Mouse (Mus musculus) thymus, adult 2 months (tissue): ENCODE measurements around the gene Ms4a2.

Experiments used
- CTCF ChIP-seq: fragments of 200-500 bp; IDR thresholded peaks from 2 replicates; pipeline ENCODE4 v1.5.1; 2012; ENCODE audit warnings: mild to moderate bottlenecking, control low read depth, low read length, moderate library complexity, borderline replicate concordance; ENCODE audit not compliant: control insufficient read depth, poor library complexity, insufficient read depth; ENCODE audit errors: extremely low read depth
- POLR2A ChIP-seq: fragments of 200-500 bp; IDR thresholded peaks from 2 replicates; pipeline ENCODE4 v1.6.1; 2012; ENCODE audit warnings: mild to moderate bottlenecking, low read length, control low read depth, moderate library complexity; ENCODE audit not compliant: control insufficient read depth, poor library complexity, insufficient read depth; ENCODE audit errors: extremely low read depth

DNA sequence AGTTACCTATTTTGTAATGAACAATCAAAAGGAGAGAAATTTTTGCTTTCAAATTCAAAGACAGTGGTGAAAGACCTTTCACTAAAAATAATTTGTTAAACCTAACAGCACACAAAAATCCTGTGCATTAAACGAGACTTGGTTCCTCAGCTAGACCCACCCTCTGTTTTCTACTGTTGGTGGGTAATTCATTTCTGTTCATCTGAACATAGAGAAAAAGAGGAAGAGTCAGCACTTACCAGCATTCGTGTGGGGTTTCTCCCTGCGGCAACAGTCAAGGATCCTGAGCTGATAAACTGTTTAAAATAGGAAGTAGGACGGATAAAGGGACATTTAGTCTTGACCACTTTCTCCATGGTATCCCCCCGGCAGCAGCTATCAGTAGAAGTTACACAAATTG, 12.1 kb upstream of the Ms4a2 start:
- no peak for TF ChIP-seq CTCF
- no peak for TF ChIP-seq POLR2A
